Mouse (Mus musculus) embryonic facial prominence, embryonic 10.5 days (tissue): ENCODE measurements around the gene Gjd3. TPM values are rescaled to one million over a fixed set of nuclear protein-coding genes. Genes with fewer than 3 reads are reported as not detected.

Experiments used
- DNase-seq: peaks from one replicate; pipeline ENCODE4 v3.0.0-alpha.2; 2017; ENCODE audit warnings: low spot score
- H3K27ac ChIP-seq: fragments of 300-500 bp; sonication (generic); replicated peaks from 2 replicates; pipeline ENCODE4 v1.5.1; 2016; ENCODE audit warnings: mild to moderate bottlenecking
- H3K27me3 ChIP-seq: fragments of 300-500 bp; sonication (generic); replicated peaks from 2 replicates; pipeline ENCODE4 v1.6.1; 2016; ENCODE audit warnings: low read depth, mild to moderate bottlenecking; ENCODE audit not compliant: poor library complexity, severe bottlenecking
- H3K36me3 ChIP-seq: fragments of 300-500 bp; sonication (generic); replicated peaks from 2 replicates; pipeline ENCODE4 v1.6.1; 2016; ENCODE audit warnings: mild to moderate bottlenecking, moderate library complexity
- H3K4me1 ChIP-seq: fragments of 300-500 bp; sonication (generic); 2 replicates; pipeline ENCODE4 v1.6.1; 2016
- H3K4me3 ChIP-seq: fragments of 300-500 bp; sonication (generic); 2 replicates; pipeline ENCODE4 v1.5.1; 2016; ENCODE audit warnings: mild to moderate bottlenecking, moderate library complexity
- H3K9me3 ChIP-seq: fragments of 300-500 bp; sonication (generic); 2 replicates; pipeline ENCODE4 v1.6.1; 2016; ENCODE audit warnings: mild to moderate bottlenecking
- WGBS: fragments of 180-500 bp; shearing (Covaris S2); methylation state at CpG from one replicate; pipeline ENCODE4 v1.1.7; 2016; 5-methylcytosine and 5-hydroxymethylcytosine counted together
- polyA plus RNA-seq: library from polyadenylated mRNA; unstranded; fragments of >200 nt; fragmentation: Nextera tagmentation; extraction: Ambion mirVana; gene quantifications from 2 replicates; pipeline ENCODE4 v1.2.1, GENCODE M21; 2016

Gjd3 gene
- 0.25 TPM in 1 of 2 replicates, not detected in the other for polyA plus RNA-seq

- Histone ChIP-seq H3K36me3 (peaks cover 3% of the 10 kb centered on the region), H3K9me3 (no peaks in the 10 kb centered on the region), H3K4me3 (peak within 1 kb of the TSS; percentile 70), H3K4me1 (peaks cover 31% of the 10 kb centered on the region), H3K27me3 (peaks cover 54% of the 10 kb centered on the region), H3K27ac (peak within 1 kb of the TSS; percentile 79)
- WGBS = under 1% methylated on average over 28 of the region's 28 CpGs
- DNase-seq = no peak
These were observed at the start of gene Gjd3 for GRCm38 (mm10) chr11:98982773-98983133. Gjd3 (minus strand) TSS chr11:98983016.

DNA sequence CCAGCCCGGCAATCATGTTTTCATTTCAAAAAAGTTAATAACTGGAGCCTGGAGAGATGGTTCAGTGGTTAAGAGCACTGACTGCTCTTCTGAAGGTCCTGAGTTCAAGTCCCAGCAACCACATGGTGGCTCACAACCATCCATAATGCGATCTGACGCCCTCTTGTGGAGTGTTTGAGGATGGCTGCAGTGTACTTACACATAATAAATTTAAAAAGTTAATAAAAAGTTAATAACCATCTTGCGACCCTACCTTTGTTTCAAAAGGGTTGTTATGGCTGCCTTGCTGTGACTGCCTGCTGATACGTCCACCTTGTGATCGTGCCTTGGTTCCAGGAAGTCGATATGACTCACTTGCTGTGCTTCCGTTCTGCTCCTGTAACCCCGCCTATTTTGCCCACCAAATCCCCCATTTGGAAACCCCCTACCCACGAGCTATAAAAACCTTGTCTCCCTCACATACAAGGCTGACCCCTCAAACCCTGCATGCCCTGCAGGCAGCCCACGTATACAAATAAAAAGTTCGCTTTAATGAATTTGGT lies 44.2 kb upstream of the Gjd3 start:
- H3K36me3 ChIP-seq = peaks cover 8% of the 10 kb centered on the region
- no peaks in the 10 kb centered on the region for H3K27me3 ChIP-seq
- 88% methylated on average over 12 of the region's 12 CpGs for WGBS
- DNase-seq = no peak
- no peak overlapping the region for H3K4me3 ChIP-seq
- peaks cover 19% of the 10 kb centered on the region for H3K4me1 ChIP-seq
- H3K9me3 ChIP-seq = no peaks in the 10 kb centered on the region
- no peak overlapping the region for H3K27ac ChIP-seq

- Histone ChIP-seq H3K36me3 (peaks cover 19% of the 10 kb centered on the region), H3K4me1 (peaks cover 23% of the 10 kb centered on the region), H3K4me3 (no peak overlapping the region; the same call in 1 of the 2 replicates), H3K9me3 (no peaks in the 10 kb centered on the region), H3K27ac (peak overlapping the region; percentile 12; the same call in 1 of the 2 replicates), H3K27me3 (no peaks in the 10 kb centered on the region)
- 88% methylated on average over 6 of the region's 6 CpGs for WGBS
- no peak for DNase-seq
These were observed 43.1 kb upstream of the Gjd3 start for GRCm38 (mm10) chr11:99025878-99026277.

GRCm38 (mm10) chr11:99024468-99025134 lies 41.8 kb upstream of the Gjd3 start:
- H3K4me1 ChIP-seq = peaks cover 23% of the 10 kb centered on the region
- peak overlapping the region; percentile 92 for H3K4me3 ChIP-seq
- peaks cover 31% of the 10 kb centered on the region for H3K36me3 ChIP-seq
- H3K27me3 ChIP-seq = no peaks in the 10 kb centered on the region
- no peak for DNase-seq
- WGBS = 52% methylated on average over 18 of the region's 18 CpGs
- H3K9me3 ChIP-seq = no peaks in the 10 kb centered on the region
- H3K27ac ChIP-seq = peak overlapping the region; percentile 86

DNA sequence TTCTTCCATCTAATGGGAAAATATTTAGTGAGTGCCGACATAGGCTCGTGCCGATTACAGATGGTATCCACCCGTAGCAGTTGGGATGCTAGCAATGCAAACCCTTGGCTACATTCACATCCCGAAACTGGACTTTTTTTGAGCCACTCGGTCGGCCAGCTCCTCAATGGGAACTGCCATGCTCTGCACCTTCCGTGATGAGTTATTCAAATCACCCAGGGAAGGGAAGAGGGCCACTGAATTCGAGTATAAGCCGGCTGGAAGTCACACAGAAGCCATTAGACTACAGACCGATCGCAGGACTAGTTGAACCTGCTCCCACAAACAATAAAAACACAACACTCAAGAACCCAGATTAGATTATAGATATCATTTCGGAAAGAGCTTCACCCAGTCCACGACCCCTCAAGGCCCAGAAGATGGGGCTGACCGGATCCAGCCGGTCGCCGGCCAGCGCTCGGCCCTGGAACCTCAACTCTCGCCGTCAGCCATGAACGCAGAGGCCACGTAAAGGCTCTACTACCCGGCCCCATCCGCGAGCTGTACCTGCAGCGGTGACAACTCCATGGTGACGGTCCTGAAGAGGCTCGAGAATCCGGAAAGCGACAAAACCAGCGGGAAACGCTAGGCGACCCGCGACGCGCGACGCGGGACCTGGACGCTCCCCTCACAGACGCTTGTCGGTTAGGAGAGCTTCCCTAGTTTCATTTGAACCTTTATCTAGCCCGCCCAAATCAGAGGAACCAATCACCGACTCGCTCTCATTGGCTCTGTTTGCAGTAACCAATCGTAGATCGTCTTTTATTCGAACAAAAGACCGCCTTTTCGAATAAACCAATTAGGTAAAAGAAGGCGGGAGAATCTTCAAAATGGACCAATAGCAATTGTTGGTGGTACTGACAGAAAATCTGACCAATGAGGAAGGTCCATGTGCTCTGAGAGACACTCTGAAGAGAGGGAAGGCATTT lies 41.0 kb upstream of the Gjd3 start, which contains the start of gene Top2a:
Gene Top2a (minus strand): TSS at position 690 of the 968 bp plus-strand sequence.
- Histone ChIP-seq H3K4me1 (peaks cover 23% of the 10 kb centered on the region), H3K27ac (peak within 1 kb of the TSS; percentile 97), H3K36me3 (peaks cover 39% of the 10 kb centered on the region), H3K27me3 (no peaks in the 10 kb centered on the region), H3K4me3 (peak within 1 kb of the TSS; percentile 92), H3K9me3 (no peaks in the 10 kb centered on the region)
- under 1% methylated on average over 54 of the region's 54 CpGs for WGBS
- peak; percentile 93 for DNase-seq

- peaks cover 46% of the 10 kb centered on the region for H3K36me3 ChIP-seq
- DNase-seq = no peak
- H3K4me1 ChIP-seq = peaks cover 23% of the 10 kb centered on the region
- H3K27ac ChIP-seq = peak overlapping the region; percentile 97
- H3K27me3 ChIP-seq = no peaks in the 10 kb centered on the region
- 11% methylated on average over 4 of the region's 4 CpGs for WGBS
- H3K9me3 ChIP-seq = no peaks in the 10 kb centered on the region
- peak overlapping the region; percentile 92 for H3K4me3 ChIP-seq
These were observed 40.3 kb upstream of the Gjd3 start for GRCm38 (mm10) chr11:99023094-99023493.

- Histone ChIP-seq H3K27me3 (no peaks in the 10 kb centered on the region), H3K27ac (peak overlapping the region; percentile 97; the same call in 1 of the 2 replicates), H3K9me3 (no peaks in the 10 kb centered on the region), H3K4me3 (peak overlapping the region; percentile 92), H3K4me1 (peaks cover 23% of the 10 kb centered on the region), H3K36me3 (peaks cover 52% of the 10 kb centered on the region)
- 84% methylated on average over 5 of the region's 5 CpGs for WGBS
- no peak for DNase-seq
These were observed 39.6 kb upstream of the Gjd3 start for GRCm38 (mm10) chr11:99022384-99022933.

GRCm38 (mm10) chr11:99019844-99020243 lies 37.0 kb upstream of the Gjd3 start:
- DNase-seq = no peak
- Histone ChIP-seq H3K27me3 (no peaks in the 10 kb centered on the region), H3K36me3 (peaks cover 78% of the 10 kb centered on the region), H3K27ac (no peak overlapping the region), H3K4me1 (peaks cover 19% of the 10 kb centered on the region), H3K9me3 (no peaks in the 10 kb centered on the region), H3K4me3 (no peak overlapping the region)
- WGBS = 97% methylated on average over 6 of the region's 6 CpGs

DNA sequence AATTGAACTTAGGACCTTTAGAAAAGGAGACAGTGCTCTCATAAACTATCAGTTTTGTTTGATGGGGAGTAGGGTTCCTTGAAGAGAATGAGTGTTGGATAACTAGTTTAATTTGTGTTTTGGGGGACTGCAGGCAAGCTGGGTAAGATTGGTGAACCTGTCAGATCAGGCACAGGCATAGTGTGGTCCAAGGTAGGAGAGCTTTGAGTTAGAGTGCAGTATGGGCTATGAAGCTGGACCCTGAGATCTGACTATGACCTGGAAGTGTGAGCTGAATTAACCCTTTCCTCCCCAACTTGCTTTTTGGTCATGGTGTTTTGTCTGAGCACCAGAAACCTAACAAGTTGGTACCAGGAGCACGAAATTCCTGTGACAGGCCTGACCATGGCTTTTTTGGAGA lies 31.0 kb upstream of the Gjd3 start:
- Histone ChIP-seq H3K36me3 (peaks cover 100% of the 10 kb centered on the region), H3K4me3 (no peak overlapping the region), H3K27ac (no peak overlapping the region), H3K4me1 (no peaks in the 10 kb centered on the region), H3K9me3 (no peaks in the 10 kb centered on the region), H3K27me3 (no peaks in the 10 kb centered on the region)
- 99% methylated on average over 1 of the region's 1 CpGs for WGBS
- DNase-seq = no peak

DNA sequence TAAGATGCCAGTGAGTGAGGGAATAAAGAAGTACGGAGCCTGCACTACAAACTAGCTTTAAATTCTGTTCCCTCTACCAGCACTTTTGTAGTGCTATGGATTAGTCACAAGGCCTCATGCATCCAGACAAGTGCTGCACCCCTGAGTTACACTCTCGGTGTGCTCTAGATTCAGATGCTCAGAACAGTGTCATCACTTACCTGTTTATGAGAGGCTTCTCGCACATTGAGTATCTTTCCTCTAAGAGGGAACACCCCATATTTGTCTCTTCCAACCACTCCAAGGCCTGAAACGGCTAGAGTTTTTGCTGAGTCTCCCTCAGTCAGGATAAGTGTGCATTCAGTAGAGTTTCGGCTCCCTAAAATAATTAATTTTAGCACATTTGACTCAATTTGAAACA lies 27.9 kb upstream of the Gjd3 start:
- no peaks in the 10 kb centered on the region for H3K4me1 ChIP-seq
- H3K27ac ChIP-seq = no peak overlapping the region
- no peak for DNase-seq
- no peaks in the 10 kb centered on the region for H3K9me3 ChIP-seq
- no peaks in the 10 kb centered on the region for H3K27me3 ChIP-seq
- H3K4me3 ChIP-seq = no peak overlapping the region
- peaks cover 100% of the 10 kb centered on the region for H3K36me3 ChIP-seq
- WGBS = 95% methylated on average over 5 of the region's 5 CpGs

GRCm38 (mm10) chr11:99010124-99010523 lies 27.3 kb upstream of the Gjd3 start:
- Histone ChIP-seq H3K4me3 (no peak overlapping the region), H3K27me3 (no peaks in the 10 kb centered on the region), H3K27ac (no peak overlapping the region), H3K9me3 (no peaks in the 10 kb centered on the region), H3K4me1 (no peaks in the 10 kb centered on the region), H3K36me3 (peaks cover 100% of the 10 kb centered on the region)
- DNase-seq = no peak
- WGBS = 91% methylated on average over 4 of the region's 4 CpGs

DNA sequence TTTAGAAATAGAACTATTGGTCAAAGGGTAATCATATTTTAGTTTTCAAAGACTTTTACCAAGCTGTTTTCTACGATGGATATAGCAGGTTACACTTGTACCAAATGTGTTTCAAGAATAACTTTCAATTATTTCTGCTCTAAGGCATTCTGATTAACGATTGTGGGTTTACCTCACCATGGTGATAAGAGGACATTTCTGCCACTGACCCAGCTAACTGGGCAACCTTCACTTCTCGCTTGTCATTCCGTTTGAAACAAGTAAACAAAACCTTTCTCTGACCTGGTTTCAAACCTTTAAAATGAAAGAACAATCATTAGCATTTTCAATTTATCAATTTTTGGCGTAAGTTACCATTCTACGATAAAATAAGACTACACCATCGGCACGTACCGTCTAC lies 24.0 kb upstream of the Gjd3 start:
- peaks cover 100% of the 10 kb centered on the region for H3K36me3 ChIP-seq
- WGBS = 97% methylated on average over 9 of the region's 9 CpGs
- no peak for DNase-seq

More for the DNA sequence above, 24.0 kb upstream of the Gjd3 start:
- H3K27ac ChIP-seq = no peak overlapping the region
- H3K9me3 ChIP-seq = no peaks in the 10 kb centered on the region
- H3K27me3 ChIP-seq = no peaks in the 10 kb centered on the region
- no peaks in the 10 kb centered on the region for H3K4me1 ChIP-seq
- no peak overlapping the region for H3K4me3 ChIP-seq
